Mouse (Mus musculus): Measurements from ENCODE around the gene Itih5.

Gene Itih5

GRCm38 (mm10) chr2:10153201-10154075 lies at the start of gene Itih5:
Itih5 (plus strand) TSS chr2:10153571.
- no peak for DNase-seq (ENCODE audit: low spot score in 2 of 2)

- no peak for DNase-seq (ENCODE audit: low spot score in 2 of 2)
These were observed 44.7 kb upstream of the Itih5 start for GRCm38 (mm10) chr2:10108535-10109189.

GRCm38 (mm10) chr2:10118751-10119150 lies 34.6 kb upstream of the Itih5 start:
- no peak for DNase-seq (ENCODE audit: low spot score in 2 of 2)

- DNase-seq (ENCODE audit: low spot score in 2 of 2), result no peak
These were observed 34.1 kb upstream of the Itih5 start for GRCm38 (mm10) chr2:10119276-10119675.

- DNase-seq (ENCODE audit: low spot score in 2 of 2), result no peak
These were observed 31.5 kb upstream of the Itih5 start for GRCm38 (mm10) chr2:10121826-10122225.

- no peak for DNase-seq (ENCODE audit: low spot score in 2 of 2)
These were observed 27.2 kb upstream of the Itih5 start for GRCm38 (mm10) chr2:10126122-10126521.

- no peak for DNase-seq (ENCODE audit: low spot score in 2 of 2)
These were observed 25.9 kb upstream of the Itih5 start for GRCm38 (mm10) chr2:10127471-10127870.

- DNase-seq (ENCODE audit: low spot score in 2 of 2), result no peak
These were observed 24.8 kb upstream of the Itih5 start for GRCm38 (mm10) chr2:10128571-10128970.

GRCm38 (mm10) chr2:10130341-10130990 lies 22.9 kb upstream of the Itih5 start:
- peak in 1 of 2 experiments; percentile 8 for DNase-seq (ENCODE audit: low spot score in 2 of 2)

- DNase-seq (ENCODE audit: low spot score in 2 of 2), result no peak
These were observed 22.1 kb upstream of the Itih5 start, which contains the start of gene Itih2 for GRCm38 (mm10) chr2:10131296-10131695. Itih2 (minus strand) TSS chr2:10131396.

GRCm38 (mm10) chr2:10132128-10132527 lies 21.2 kb upstream of the Itih5 start:
- DNase-seq (ENCODE audit: low spot score in 2 of 2), result no peak

- DNase-seq (ENCODE audit: low spot score in 2 of 2), result no peak
These were observed 19.4 kb upstream of the Itih5 start for GRCm38 (mm10) chr2:10133941-10134340.

- no peak for DNase-seq (ENCODE audit: low spot score in 2 of 2)
These were observed 16.1 kb upstream of the Itih5 start for GRCm38 (mm10) chr2:10137320-10137719.

- DNase-seq (ENCODE audit: low spot score in 2 of 2), result no peak
These were observed 12.9 kb upstream of the Itih5 start for GRCm38 (mm10) chr2:10140456-10140855.

GRCm38 (mm10) chr2:10142472-10143454 lies 10.6 kb upstream of the Itih5 start:
- peak; percentile 36 to 53 for DNase-seq (ENCODE audit: low spot score in 2 of 2)

- no peak for DNase-seq (ENCODE audit: low spot score in 2 of 2)
These were observed 7.9 kb upstream of the Itih5 start for GRCm38 (mm10) chr2:10145514-10145913.

- DNase-seq (ENCODE audit: low spot score in 2 of 2), result peak; percentile 10 to 17
These were observed 6.2 kb upstream of the Itih5 start for GRCm38 (mm10) chr2:10147176-10147575.

- no peak for DNase-seq (ENCODE audit: low spot score in 2 of 2)
These were observed 781 bp upstream of the Itih5 start for GRCm38 (mm10) chr2:10152590-10152989.

GRCm38 (mm10) chr2:10157184-10157583 lies 3.8 kb downstream of the Itih5 start:
- no peak for DNase-seq (ENCODE audit: low spot score in 2 of 2)

- no peak for DNase-seq (ENCODE audit: low spot score in 2 of 2)
These were observed 8.6 kb downstream of the Itih5 start for GRCm38 (mm10) chr2:10162011-10162410.

- DNase-seq (ENCODE audit: low spot score in 2 of 2), result no peak
These were observed 13.3 kb downstream of the Itih5 start for GRCm38 (mm10) chr2:10166635-10167034.
